Mouse (Mus musculus): ENCODE data around the gene Sdccag8.

Gene Sdccag8

DNA sequence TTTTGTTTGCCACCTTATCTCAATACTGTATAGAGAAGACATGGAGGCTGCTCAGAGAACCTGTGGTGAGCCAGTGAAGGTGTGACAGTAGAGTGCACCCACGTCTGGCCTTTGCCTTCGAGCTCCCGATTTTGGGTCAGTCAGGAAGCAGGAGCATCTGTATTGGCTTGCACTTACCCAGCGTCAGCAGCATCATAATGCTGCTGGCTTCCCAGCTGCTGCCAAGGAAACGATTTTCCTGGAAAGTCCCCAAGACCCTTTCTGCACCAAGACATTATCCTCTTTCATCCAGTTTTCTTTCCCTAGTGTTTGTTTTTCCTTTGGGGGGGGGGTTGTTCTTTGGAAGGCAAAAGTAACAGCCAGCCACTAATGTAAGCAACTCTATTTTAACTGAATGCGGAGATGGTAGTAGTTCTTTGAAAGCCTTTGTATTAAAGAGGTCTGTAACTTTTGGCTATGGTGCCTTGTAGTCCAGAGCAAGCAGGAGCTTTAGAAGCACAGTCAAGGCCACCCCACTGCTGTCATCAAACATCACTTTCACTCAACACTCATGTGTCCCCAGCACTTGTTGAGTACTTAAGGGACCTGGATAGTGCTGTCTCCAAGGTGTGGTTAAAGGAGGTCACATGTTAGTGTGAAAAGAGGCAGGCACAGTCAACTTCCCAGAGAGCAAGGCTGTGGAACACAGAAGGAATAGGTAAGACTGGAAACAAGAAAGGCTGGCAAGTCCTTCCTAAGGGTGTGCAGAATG lies 172.7 kb downstream of the Sdccag8 start:
- no peak for DNase-seq

DNA sequence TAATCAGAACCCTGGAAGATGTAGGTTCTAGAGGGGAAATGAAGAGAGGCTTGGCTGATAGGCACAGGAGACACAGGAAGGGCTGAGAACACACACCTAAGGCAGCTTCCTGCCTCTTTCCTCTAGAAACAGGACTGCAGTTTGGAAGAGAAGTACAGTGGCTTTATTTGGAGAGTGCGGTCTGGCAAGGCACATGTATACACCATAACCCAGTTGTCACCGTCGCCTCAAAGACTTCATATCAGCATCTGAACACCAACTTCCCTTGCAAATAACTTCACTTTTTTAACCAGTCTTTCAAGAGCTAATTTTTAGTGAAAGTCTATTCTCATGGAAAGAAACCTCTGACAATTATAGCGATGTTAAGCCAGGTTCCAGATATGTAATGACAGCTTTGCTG lies 177.0 kb downstream of the Sdccag8 start:
- no peak for DNase-seq

DNA sequence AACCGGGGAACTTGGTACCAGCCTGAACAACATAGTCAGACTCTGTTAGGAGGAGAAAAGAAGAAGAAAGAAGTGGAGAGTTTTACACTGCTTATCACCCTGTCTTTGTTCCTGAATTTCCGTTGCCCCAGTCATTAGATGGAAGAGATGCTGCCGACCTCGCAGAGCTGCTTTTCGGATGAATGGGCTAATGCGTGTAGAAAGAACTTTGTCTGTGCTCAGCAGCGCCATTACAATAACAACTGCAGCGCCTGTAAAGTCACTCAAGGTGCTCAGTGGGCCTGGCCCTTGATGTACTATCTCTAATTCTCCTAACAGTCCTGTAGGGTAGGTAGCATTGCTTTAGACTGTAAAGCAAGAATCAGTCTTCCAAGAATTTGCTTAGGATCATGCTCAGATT lies 178.1 kb downstream of the Sdccag8 start:
- no peak for DNase-seq

DNA sequence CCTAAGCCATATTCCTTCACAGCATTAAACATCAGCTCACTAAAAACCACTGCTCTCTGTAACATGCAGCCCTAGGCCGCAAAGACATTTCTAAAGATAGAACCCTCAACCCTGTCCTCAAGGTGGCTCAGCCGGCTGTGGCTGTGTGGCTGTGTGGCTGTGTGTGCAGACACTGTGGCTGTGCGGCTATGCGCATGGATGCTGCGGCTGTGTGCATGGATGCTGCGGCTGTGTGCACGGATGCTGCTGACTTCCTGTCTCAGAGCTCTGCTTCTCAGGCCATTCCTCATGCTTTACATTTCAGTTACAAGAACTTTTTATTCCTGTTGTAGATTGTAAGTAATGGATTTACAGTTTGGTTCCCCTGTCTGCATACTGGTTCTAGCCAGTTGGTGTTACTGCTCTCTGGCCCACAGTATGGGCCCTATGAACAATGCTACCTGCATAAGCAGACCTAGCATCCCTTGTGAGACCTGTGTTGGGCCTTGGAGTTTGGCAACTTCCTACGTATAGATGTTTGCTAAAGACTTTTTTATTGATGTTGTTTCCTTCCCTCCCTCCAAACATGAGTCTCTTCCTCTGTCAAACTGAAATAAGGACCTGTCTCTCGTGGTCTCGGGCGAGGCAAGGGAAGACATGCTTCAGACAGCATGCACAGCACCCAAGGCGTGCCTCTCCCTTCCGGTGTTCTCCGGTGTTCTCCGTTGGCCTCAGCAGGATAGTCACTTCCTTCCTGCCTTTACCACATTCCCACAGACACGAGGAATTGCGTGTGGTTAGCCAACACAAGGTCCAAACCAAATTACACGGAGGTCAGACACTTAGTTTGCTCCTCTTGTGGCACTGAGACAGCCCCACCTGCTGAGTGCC lies 178.9 kb downstream of the Sdccag8 start:
- DNase-seq: no peak

DNA sequence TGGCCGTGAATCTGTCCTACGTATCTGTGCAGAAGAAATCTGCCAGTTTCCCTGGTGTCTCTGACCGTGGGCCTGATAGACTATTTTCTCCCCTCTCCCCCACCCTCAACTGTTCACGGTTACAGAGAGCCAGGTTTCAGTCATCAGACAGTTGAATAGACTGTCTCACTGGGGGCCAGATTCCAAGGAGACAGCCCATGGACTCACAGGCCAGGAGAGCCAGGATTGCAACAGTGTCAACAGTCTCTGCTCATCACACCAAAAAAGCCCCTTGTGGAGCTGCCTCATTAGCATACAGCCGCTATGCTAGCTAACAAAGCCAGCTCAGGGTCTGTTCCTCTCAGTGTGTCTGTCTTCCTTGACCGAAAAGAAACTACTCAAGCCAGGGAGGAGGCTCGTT lies 179.6 kb downstream of the Sdccag8 start:
- DNase-seq: no peak

DNA sequence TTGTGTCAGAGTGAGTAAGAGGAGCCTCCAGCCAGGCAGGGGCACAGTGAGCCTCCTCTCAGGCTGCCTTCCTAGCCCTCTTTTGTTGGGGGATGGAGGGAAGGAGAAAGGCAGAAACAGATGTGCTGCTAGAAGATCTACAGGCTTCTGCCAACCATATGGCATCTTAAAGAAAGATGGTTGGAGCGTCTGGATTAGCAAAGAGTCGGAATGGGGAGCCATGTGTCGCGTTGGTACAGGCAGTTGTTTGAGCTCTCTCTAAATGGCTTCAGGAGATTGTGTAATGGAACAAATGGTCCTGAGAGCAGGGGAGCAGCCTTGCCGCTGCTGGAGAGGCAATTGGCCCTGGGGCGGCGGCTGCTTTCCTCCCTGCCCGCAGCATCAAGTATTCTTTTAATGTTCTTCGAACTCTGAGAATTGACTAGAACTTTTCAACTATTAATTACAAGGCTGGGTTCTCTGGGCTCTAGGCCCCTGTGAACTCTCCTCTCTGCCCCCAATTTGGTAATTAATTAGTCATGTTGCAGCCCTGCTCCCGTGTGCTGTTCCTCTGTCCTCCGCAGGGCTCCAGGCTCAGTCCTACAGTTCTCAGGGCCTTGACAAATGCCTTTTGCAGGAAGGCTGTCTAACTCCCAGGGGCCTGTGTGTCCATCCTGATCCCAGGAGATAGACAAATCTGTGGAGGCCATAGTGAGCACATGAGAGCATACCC lies 180.4 kb downstream of the Sdccag8 start:
- no peak for DNase-seq

DNA sequence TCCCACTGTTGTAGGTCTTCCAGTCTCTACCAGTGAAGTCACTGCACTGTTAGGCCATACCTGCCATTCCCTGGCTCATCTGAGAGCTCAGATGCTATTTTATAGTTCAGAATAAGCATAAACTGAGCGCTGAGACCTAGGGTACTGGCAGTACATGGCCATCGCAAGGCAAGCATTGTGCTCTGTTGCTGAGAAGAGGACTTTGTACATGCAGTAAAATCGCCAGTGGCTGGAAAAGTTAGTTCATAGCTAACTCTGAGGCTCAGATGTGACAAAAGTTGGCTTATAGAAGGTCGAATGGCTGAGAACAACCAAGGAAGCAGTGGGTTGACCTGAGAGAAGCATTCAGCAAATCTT lies 180.9 kb downstream of the Sdccag8 start:
- no peak for DNase-seq

DNA sequence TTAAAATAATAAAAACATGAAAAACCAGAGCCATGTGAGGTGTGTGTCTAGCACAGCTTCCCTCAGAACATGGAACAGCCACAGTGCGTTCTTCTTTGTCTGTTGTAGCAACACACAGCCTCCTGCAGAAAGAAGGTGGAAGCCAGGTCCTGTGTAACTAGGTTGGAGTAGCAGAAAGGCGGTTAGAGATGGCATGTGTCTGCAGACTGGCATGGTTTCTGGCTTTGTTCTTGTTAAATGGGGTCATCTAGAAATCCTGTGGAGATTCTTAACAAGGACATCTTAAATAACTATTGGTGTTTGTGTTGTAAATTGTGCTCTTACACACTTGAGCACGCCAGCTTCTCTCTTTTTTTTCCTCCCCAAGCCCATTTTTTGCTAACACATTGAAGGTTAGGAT lies 181.7 kb downstream of the Sdccag8 start:
- no peak for DNase-seq

DNA sequence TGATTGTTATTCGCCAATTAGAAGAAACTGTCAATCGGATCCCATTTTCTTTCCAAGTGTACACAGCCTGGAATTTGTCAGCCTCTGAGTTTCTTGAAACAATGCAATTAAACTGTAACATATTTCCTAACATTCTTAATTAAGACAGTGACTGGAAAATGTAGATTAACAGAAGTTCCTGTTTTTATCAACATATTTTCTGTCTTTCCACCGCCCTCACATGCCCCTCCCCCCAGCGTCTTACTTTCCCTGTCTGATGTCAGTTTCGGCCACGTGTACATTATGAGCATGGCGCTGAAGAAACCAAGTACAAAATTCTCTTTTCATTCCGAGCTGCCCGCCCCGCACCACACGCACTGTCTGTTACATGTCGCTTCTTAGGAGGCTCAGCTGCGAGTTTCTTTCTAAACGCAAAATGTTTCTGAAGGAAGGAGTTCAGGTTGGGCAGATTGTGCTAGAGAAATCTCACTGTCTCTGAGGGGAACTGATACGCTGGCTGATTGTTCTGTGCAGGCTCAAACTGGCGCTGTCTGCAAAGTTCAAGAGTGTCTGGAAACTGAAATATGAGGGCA lies 182.3 kb downstream of the Sdccag8 start:
- DNase-seq: peak; percentile 26 to 63

DNA sequence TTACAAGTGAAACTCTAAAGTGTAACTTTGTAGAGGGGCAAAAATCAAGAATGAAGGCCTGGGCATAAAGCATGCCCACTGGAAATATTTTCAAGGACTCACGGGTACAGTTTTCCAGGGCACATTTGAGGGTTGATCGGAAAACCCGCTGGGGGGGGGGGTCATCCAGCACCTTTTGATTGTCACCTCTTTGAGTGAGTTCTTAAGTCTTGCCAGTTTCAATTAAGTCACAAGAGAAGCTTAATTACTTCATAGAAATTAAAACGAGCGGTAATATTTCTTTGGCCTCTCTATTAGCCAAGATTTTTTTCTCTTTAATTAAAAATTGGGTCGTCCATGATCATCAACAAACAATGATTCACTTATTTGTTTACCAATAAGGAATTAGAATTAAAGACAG lies 182.8 kb downstream of the Sdccag8 start:
- DNase-seq: no peak

DNA sequence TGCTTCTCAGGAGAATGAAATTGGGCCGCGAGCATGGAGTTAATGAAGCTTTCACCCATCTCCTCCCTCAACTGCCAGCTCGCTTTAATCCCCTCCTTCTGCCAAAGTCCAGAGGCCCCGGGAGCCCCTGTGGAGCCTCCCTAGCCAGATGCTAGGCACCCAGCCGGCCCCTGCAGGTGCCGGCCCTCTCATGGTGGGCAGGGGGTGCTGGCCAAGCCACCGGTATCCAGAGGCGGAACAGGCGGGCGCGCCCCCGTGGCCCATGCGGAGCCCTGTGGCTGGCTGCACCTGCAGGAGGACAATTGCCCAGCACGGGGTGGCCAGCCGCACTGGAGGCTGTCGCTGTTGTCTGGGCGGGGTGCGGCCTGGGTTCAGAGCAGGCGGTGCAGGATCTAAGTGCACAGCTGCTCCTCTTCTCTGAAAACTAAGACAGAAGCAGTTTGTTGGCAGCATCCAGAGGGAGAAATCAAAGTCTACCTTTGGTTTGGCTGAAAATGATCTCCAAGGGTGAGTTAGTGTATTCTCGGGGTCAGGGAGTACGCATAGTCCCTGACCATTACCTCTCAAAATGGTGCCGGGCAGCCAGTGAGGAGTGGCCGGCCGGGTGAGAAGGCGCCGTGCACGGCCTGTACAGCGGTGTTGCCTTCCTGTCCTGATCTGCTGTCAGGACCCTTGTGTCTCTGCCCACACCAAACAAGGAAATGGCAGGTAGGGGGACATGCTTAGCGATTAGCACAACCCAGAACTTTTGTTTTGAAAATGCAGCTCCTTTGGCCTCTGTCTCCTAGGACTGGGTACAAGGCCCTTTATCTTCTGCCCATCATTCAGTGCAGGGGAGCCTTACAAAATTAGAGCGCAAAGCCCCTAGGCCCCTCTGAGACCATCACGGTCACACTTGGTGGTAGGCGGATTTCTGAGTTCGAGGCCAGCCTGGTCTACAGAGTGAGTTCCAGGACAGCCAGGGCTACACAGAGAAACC lies 183.5 kb downstream of the Sdccag8 start:
- peak; percentile 53 to 73 for DNase-seq

DNA sequence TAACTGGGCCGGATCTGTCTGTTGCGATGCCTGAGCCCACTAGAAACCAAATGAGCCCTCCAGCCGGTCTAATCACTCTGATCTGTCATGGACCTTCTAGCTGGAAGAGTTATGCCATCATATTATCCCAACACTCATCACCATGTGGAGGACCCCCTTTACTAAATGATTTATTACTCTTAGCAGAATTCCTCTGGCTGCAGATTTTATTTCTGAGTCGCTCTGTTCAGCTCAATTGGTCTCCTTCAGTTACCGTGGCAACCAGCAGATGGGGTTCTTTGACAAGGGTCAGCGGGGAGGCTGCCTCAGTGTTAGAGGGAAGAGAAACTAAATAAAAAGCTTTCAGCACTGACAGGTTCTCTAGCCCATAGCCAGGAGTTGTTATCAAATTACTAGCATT lies 184.6 kb downstream of the Sdccag8 start:
- DNase-seq: peak in 1 of 2 experiments; percentile 40

DNA sequence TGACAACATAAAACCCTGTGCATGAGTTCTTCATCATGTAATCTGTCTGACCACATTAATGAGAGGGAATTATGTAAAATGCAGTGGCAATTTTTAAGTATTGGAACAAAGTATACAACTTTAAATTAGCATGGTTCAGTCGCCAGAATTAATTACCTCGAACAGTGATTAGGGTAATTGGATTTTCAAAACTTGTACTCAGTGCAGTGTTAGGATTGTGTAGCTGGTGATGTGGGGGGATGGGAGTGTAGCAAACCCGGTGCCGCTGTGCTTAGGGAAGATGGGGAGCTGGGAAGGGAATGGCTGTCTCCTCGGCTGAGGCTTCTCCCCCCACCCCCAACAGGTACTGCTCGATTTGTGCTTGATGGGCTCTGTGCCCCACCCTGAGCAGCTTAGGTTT lies 188.5 kb downstream of the Sdccag8 start:
- no peak for DNase-seq

DNA sequence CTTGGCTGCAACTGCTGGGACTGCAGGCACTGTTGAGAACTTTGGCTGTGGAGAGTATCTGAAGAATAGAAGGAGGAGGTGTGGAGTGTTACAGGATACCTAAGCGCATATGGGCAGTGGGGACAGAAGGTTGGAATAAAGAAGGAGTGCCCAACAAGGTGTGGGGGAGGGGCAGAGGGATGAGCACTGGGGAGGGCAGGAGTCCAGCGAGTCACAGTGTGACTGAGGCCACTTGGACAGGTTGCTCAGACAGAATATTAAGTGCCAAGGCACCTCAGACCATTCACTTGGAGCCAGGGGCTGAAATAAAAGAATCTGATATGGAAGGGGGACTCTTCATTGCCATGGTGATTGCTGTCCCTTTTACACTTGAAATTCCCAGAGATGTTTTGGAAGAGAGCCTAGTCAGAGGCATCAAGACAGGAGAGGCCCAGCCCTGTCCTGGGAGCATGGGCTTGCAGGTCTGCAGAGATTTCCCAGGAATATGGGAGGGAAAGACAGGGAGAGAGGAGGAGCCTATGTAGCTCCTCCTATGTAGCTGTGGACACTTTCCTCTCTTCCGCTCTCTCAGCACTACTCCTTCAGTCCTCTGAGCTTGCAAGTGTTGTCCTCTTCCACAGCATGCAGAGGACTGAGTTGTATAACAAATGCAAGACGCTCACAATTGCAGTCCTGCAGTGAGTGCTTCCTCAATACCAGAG lies 189.7 kb downstream of the Sdccag8 start:
- DNase-seq: peak in 1 of 2 experiments; percentile 37

DNA sequence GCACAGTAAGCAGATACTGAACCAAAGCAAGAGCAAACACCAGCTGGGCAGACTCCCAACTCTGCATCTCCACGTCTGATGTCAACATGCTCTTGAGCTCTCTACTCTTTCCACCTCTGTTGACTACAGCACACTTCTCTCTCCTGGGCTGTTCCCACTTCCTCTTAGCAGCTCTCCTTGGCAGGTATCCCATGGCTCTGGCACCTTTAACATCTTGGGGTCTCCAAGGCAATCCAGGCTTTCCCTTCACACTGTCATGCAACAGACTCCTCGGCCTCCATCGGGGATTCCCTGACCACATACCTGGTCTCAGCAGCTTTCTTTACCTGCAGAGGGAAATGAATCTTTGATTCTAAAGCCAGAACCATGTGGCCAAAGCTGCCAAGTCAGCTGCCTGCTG lies 192.9 kb downstream of the Sdccag8 start:
- DNase-seq: no peak

DNA sequence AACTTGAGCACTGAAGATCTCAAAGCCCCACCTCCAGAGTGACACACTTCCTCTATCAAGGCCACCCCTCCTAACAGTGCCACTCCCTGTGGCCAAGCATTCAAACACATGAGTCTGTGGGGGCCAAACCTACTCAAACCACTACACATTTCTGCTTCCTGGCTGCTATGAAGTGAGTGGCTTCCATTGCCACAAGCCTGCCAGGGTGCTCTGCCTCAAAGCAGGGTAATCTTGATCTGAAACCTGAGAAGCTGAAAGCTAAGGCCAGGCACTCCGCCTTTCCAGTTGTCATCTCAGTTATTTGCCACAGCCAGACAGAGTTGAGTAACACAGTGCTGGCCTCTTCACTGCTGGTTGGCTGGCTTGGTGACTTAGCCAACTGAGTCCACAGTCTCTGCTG lies 194.3 kb downstream of the Sdccag8 start:
- DNase-seq: no peak

DNA sequence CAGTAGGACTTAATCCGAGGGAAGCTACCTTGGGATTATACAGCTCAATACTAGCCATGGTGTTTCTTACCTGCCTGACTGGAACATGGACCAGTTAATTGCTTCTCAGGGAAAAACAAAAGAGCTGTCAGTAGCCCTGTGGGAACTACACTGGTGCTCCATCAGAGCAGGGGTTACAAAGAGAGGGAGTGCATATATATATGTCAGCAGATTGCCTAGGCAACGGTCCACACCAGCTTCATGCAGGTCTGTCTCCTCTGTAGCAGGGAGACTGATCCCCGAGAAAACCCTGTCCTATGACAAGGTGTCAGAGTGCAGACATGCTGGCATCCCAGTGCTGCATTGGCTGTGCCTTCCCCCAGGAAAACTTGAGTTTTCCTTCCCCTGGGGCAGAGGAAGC lies 195.6 kb downstream of the Sdccag8 start:
- no peak for DNase-seq

DNA sequence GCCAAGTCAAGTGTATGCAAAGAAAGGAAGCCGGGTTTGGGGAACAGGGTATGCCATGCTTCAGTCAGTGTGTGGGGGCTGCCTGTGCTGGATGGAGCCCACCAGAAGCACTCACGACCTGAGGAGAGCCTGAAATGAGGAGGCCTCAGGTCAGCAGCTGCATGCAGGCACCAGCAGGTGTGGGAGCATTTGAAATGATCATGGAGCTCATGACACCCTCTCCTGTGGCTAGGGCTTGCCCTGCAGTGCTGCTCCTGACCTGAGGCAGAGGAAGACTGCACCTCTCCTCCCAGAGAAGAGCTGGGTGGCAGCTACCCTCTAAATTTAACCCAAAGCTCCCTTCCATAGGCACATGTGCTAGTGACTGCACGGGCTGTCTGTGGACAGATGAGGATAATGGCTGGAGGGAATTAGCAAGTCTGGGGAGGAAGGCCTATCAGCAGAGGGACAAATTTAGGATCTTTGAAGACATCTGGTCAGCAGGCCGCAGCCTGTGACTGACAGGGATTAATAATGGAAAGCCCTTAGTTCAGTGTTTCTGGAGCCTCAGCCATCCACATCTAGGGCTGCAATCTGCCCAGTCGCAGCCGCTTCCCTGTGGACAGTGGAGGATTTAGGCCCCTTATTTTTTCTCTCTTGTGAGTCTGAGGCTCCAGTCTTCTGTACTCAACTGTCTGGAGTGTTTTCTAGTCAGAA lies 196.3 kb downstream of the Sdccag8 start:
- no peak for DNase-seq

DNA sequence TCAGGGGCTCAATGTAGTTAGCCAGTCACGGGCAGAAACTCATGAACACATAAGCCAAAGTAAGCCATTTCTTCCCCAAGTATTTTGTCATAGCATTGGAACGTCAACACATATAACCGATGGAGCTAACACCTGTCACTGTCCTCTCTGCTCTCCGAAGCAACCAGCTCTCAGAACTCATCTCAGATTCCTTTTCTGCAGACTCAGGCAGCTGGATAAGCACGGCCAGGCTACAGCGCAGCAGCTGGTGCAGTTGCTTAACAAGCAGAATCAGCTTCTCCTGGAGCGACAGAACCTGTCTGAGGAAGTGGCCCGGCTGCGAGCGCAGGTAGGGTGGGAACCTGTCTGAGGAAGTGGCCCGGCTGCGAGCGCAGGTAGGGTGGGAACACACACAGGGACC lies 197.2 kb downstream of the Sdccag8 start:
- no peak for DNase-seq

DNA sequence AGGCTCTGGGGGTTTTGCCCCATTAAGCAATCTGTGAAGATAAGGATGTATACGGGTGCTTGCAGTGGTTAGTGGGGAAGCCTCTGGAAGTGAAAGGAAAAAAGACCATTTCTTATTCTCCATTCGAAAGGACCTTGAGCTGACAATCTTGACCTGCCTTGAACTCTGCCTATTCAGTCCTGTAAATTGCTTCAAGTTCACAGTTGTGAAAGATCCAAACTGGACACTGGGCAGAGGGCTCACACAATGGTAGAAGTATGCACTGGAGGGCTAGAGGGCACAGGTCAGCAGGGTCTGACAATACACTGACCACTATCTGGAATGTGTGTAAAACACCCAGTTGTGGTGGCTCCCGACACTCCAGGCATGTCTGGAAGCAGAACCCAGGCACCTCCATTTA lies 198.3 kb downstream of the Sdccag8 start:
- DNase-seq: no peak

DNA sequence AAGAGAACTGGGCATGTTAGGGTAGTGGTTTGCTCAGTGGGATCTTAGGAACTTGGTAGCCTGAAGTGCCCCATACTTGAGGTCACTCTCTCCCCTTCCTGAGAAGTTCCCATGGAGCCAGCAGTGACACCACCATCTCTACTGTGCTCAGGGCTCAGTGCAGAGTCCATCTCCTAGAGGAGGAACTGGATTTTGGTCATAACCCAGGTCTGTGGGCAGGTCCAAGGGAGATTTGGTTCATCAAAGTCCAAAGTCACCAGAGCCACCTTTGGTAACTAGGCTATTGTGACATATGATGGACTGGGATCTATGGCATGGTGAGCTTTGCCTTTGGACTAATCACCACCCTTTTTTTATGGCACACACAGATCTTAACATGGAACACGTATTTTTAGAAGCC lies 198.9 kb downstream of the Sdccag8 start:
- DNase-seq: no peak

All from kidney, postnatal 36 days (tissue).